Comparison of ENCODE assay signal across 26 mouse cellular contexts in genomic region chr1:90215881-90216280, GRCm38 (mm10). TPM values are rescaled to one million over a fixed set of nuclear protein-coding genes. Genes with fewer than 3 reads are reported as not detected.
DNase-seq lines count a peak whose midpoint lies in the region; ATAC-seq and TF ChIP-seq lines count a peak whose summit lies in the region.
"Had no signal": no experiment of that assay in that cellular context is flagged by ENCODE, and none has a peak within 500 bp of the region (broad histone marks: within the 10 kb centered on the region; RNA-seq: fewer than 3 reads in every experiment).

No protein-coding gene starts in this region.

- peaks cover 34% of the 10 kb centered on the region for H3K4me1 ChIP-seq in heart, embryonic 13.5 days
- H3K4me1 ChIP-seq in liver, embryonic 16.5 days (ENCODE audit: control insufficient read depth, low read depth, low read length) = no peaks in the 10 kb centered on the region
- H3K4me1 ChIP-seq in liver, postnatal 0 days (ENCODE audit: insufficient read depth) = no peaks in the 10 kb centered on the region

- H3K27me3 ChIP-seq in heart, embryonic 13.5 days (replicated peaks) = no peaks in the 10 kb centered on the region
- no peaks in the 10 kb centered on the region for H3K27me3 ChIP-seq in liver, embryonic 16.5 days (ENCODE audit: control insufficient read depth, insufficient read depth, low read depth, low read length)
- H3K27me3 ChIP-seq in liver, postnatal 0 days (ENCODE audit: insufficient read depth, low read length) = no peaks in the 10 kb centered on the region
- H3K27me3 ChIP-seq: embryonic facial prominence, embryonic 13.5 days; embryonic facial prominence, embryonic 15.5 days; forebrain, embryonic 12.5 days; Patski had no signal

- TF ChIP-seq EP300 in liver, postnatal 0 days (IDR thresholded peaks at IDR 0.05; ENCODE audit: low read depth) = no peak

- H3K4me3 ChIP-seq in heart, embryonic 13.5 days = no peak overlapping the region
- no peak overlapping the region for H3K4me3 ChIP-seq in liver, embryonic 16.5 days (ENCODE audit: low read depth, low read length)
- H3K4me3 ChIP-seq in liver, postnatal 0 days (ENCODE audit: low read depth, low read length) = no peak overlapping the region
- H3K4me3 ChIP-seq: embryonic facial prominence, embryonic 13.5 days; embryonic facial prominence, embryonic 15.5 days; erythroblast, embryonic 14.5 days; forebrain, embryonic 10.5 days; forebrain, embryonic 12.5 days had no signal

- H3K9me3 ChIP-seq in heart, embryonic 13.5 days = no peaks in the 10 kb centered on the region
- no peaks in the 10 kb centered on the region for H3K9me3 ChIP-seq in liver, embryonic 16.5 days (replicated peaks; ENCODE audit: control insufficient read depth, low read length)
- no peaks in the 10 kb centered on the region for H3K9me3 ChIP-seq in liver, postnatal 0 days (ENCODE audit: low read length)
- H3K9me3 ChIP-seq: embryonic facial prominence, embryonic 15.5 days; forebrain, embryonic 10.5 days; forebrain, embryonic 12.5 days had no signal

- ATAC-seq in heart, embryonic 13.5 days (ENCODE audit: extremely low read depth, insufficient number of reproducible peaks, low FRiP score, low TSS enrichment) = no peak
- ATAC-seq in liver, embryonic 16.5 days (ENCODE audit: low read depth) = peak; percentile 21; the same call in 1 of the 2 replicates
- ATAC-seq in liver, postnatal 0 days = no peak
- peak; percentile 71 for ATAC-seq in common myeloid progenitor, adult 5-6 weeks (replicated peaks; ENCODE audit: low read depth, poor library complexity, severe bottlenecking)
- ATAC-seq in megakaryocyte progenitor cell, adult 5-6 weeks (replicated peaks; ENCODE audit: poor library complexity) = peak; percentile 64; the same call in 1 of the 2 replicates
- ATAC-seq: activated CD4-positive, CD25-positive, alpha-beta regulatory T cell, adult 4 months; forebrain, embryonic 14.5 days; forebrain, embryonic 16.5 days; Patski had no signal

- no peak for DNase-seq in heart, adult 8-10 months (ENCODE audit: low spot score)
- DNase-seq in liver, postnatal 0 days = no peak
- DNase-seq in ovary, adult 18-20 months (ENCODE audit: low spot score) = no peak
- DNase-seq in adrenal gland, postnatal 10 days = no peak
- DNase-seq: adrenal gland, adult 8-10 months; adrenal gland, postnatal 25 days; cerebellum, adult 11 months; cerebellum, adult 18-20 months; cerebellum, adult 8-10 months; cerebellum, adult 9-11 months; cerebellum, postnatal 14 days; embryo, embryonic 11 days had no signal

- WGBS in heart, embryonic 13.5 days = 50% methylated on average over 2 of the region's 2 CpGs
- WGBS in liver, embryonic 16.5 days (ENCODE audit: insufficient replicate concordance) = 6% methylated on average over 2 of the region's 2 CpGs
- WGBS in liver, postnatal 0 days (ENCODE audit: insufficient replicate concordance) = 12% methylated on average over 2 of the region's 2 CpGs

- no peak overlapping the region for H3K9ac ChIP-seq in heart, embryonic 13.5 days
- H3K9ac ChIP-seq in liver, embryonic 16.5 days (ENCODE audit: low read depth, low read length) = no peak overlapping the region
- H3K9ac ChIP-seq in liver, postnatal 0 days (replicated peaks) = no peak overlapping the region
- H3K9ac ChIP-seq: embryonic facial prominence, embryonic 13.5 days; embryonic facial prominence, embryonic 15.5 days; forebrain, embryonic 12.5 days had no signal

- TF ChIP-seq CTCF in liver, postnatal 0 days (IDR thresholded peaks at IDR 0.05; ENCODE audit: low read depth) = no peak

- H3K4me2 ChIP-seq in heart, embryonic 13.5 days = peak overlapping the region; percentile 28; the same call in 1 of the 2 replicates
- H3K4me2 ChIP-seq in liver, embryonic 16.5 days (ENCODE audit: low read depth, low read length) = no peak overlapping the region
- H3K4me2 ChIP-seq in liver, postnatal 0 days (ENCODE audit: low read depth, low read length) = no peak overlapping the region
- H3K4me2 ChIP-seq: embryonic facial prominence, embryonic 13.5 days; embryonic facial prominence, embryonic 15.5 days; forebrain, embryonic 12.5 days had no signal

- peaks cover 36% of the 10 kb centered on the region for H3K36me3 ChIP-seq in heart, embryonic 13.5 days
- H3K36me3 ChIP-seq in liver, embryonic 16.5 days (ENCODE audit: control insufficient read depth, insufficient read depth) = no peaks in the 10 kb centered on the region
- no peaks in the 10 kb centered on the region for H3K36me3 ChIP-seq in liver, postnatal 0 days (replicated peaks; ENCODE audit: insufficient read depth, low read length)
- H3K36me3 ChIP-seq: G1E had no signal

- no peak overlapping the region for H3K27ac ChIP-seq in heart, embryonic 13.5 days (replicated peaks)
- no peak overlapping the region for H3K27ac ChIP-seq in liver, embryonic 16.5 days (ENCODE audit: low read length)
- no peak overlapping the region for H3K27ac ChIP-seq in liver, postnatal 0 days (ENCODE audit: low read depth)
- H3K27ac ChIP-seq: embryonic facial prominence, embryonic 13.5 days; embryonic facial prominence, embryonic 15.5 days; forebrain, embryonic 10.5 days; forebrain, embryonic 12.5 days had no signal

RNA-seq across cellular contexts. Expression of gene Ackr3, which starts 12.1 kb away (rescaled TPM):
- polyA plus RNA-seq in heart, embryonic 13.5 days (2015; fragmentation: Nextera tagmentation; extraction: Ambion mirVana) = 38.3 and 38.5 TPM in 2 replicates
- 10 to 100 TPM; 46.3 to 71.9 (median 54.9) TPM for total RNA-seq in heart, adult 8-10 months (2022)
- 1.4 and 1.8 TPM in 2 replicates for polyA plus RNA-seq in liver, embryonic 16.5 days (2015; fragmentation: Nextera tagmentation; extraction: Ambion mirVana)
- 2.3 and 2.5 TPM in 2 replicates for polyA plus RNA-seq in liver, postnatal 0 days (2015; fragmentation: Nextera tagmentation; extraction: Ambion mirVana)
- total RNA-seq in common myeloid progenitor, adult 5-6 weeks (2017) = not detected in 2 replicates
- not detected in 2 replicates for total RNA-seq in megakaryocyte progenitor cell, adult 5-6 weeks (2015)
- total RNA-seq in megakaryocyte progenitor cell, adult 5-6 weeks (2017) = not detected in 2 replicates
- 10 to 100 TPM; 26.3 to 60.8 TPM for total RNA-seq in adrenal gland, postnatal 10 days (2021)
- polyA plus RNA-seq: erythroblast, embryonic 14.5 days; G1E had no signal

Comparison
In these comparisons a context has a peak if more than half of its experiments do, and no peak if none do; other contexts are left out.
1. ATAC-seq: peak in liver, embryonic 16.5 days (single experiment), common myeloid progenitor, adult 5-6 weeks (single experiment) and megakaryocyte progenitor cell, adult 5-6 weeks (single experiment); none in heart, embryonic 13.5 days (single experiment) and liver, postnatal 0 days (single experiment).
2. RNA of gene Ackr3, which starts 12.1 kb away (total RNA-seq): 46.3 to 71.9 TPM in heart, adult 8-10 months and 26.3 to 60.8 TPM in adrenal gland, postnatal 10 days; not detected in common myeloid progenitor, adult 5-6 weeks and not detected in megakaryocyte progenitor cell, adult 5-6 weeks; every median in the first group is over 10 times any median in the second.